Mouse (Mus musculus): Measurements from ENCODE around the gene Smco1.

DNA sequence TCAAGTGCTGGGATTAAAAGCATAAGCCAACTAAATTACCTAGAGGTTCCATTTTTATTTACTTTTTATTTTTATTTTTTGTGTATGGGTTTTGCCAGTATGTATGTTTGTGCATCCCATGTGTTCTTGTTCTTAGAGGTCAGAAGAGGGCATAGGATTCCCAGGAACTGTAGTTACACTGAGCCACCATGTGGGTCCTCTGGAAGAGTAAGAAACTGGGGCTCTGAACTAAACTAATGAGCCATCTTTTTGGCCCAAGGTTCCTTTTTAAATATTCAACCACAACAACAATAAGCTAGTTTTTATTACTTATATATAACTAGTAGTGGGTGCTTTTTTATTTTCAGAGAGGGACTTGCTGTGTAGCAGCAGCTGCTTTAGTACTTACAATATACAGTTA is 11.3 kb downstream of the Smco1 start:
- TF ChIP-seq CTCF (IDR thresholded peaks at IDR 0.05; ENCODE audit: low read depth, low read length), result no peak
- TF ChIP-seq POLR2A (IDR thresholded peaks at IDR 0.05; ENCODE audit: extremely low read depth, insufficient read depth, low read length), result no peak

Measured in liver, adult 2 months (tissue).